Mouse (Mus musculus) yolk sac, embryonic 10.5 days (tissue): ENCODE results near the gene Pan2.
A peak's percentile ranks its signal among the peaks of the same experiment; 100 is the strongest.

Source experiments
- DNase-seq: peaks from one replicate; pipeline ENCODE4 v3.0.0-alpha.2; 2017; ENCODE audit warnings: low spot score

Pan2 gene

DNA sequence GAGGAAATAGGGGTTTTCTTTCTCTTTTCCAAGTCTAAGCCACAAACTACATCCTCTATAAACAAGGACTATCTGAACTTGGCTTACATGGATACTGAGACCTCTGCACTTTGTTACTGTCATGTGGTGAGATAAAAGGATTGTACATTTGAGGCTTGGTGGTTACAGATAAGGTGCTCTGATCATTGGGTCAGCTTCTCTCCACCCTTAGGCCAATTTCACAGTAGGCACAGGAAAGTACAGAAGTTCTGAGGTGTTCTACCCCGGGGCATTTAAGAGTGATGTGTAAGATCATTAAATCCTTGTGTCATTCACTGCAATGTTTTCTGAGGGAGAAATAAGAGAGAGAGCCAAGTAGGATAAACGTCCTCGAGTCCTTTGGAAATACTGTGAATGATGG is 33.5 kb downstream of the Pan2 start:
- DNase-seq = no peak

DNA sequence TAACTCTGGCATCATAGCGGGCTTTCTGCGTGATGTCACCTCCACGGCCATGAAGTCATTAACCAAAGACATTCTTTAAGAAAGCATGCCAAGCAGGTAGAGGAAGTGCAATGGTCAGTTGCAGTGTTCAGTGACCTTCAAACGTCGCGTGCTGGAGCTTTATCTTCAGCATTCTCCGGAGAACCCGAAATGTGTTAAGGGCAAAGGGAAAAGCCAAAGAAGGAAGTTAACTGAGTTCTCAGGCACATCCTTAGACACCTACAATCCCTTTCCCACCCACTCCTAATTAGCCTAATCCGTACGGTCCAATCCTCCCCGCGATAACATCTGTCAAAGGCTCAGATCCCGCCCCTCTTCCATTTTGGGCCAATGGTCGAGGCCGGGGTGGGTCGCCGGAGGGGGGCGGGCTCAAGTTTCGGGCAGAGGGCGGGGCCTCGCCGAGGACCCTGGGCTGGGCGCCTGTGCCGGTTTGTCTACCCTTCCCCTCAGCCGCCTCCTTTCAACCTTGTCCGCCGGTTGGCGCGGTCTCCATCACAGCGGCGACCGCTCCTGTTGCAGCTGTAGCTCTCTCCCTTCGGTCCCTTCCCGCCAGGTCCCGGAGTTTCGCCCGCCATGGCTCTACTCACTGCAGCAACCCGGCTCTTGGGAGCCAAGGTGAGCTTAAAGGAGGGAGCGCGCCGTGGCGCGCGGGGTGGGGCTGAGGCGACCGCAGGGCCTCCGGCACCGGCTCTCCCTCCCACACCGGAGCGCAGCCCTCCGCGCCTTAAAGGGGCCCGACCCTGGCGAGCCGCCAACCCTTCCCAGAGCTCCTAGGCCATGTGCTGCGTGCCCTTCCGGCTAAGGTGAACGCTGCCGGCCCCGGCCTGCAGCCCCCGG is 34.4 kb downstream of the Pan2 start, which contains the start of gene Cs:
Gene Cs (plus strand): TSS at position 429 of the 876 bp plus-strand sequence.
- DNase-seq = peak; percentile 98

DNA sequence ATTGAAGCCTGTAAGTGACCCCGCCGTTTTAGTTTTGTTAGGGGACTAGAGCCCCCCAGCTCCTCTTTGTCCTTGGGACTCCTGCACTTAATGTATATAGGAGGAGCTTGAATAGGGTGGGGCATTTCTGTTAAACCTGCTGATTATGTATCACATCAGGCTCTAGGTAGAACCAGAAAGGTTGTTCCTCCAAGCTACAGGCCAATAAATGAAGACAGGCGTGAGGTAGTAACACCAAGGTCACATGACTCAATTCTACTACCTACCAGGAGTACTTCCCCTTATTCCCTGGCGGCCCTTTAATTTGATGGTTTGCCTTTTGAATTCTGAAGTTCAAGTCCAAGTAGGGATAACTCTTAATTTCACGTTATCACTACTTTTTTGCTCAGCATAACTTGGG is 35.3 kb downstream of the Pan2 start:
- DNase-seq = no peak

DNA sequence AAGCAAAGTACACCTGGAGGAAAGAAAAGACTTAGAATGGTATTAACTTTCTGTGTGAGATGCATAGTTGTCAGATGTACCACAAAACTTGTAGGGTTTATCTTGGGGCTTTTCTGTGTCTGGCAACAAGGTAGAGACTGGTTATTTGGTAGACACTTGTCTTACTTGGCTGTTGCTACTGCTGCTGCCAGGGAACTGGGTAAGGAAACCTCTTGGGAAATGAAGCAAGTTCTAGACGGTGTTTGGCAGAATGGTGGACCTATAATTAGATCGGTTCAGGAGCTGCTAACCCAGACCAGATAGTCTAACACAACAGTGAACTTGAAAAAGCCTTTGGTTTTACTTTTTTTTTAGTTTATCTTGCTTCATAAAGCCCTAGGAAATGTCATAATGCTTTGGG is 35.8 kb downstream of the Pan2 start:
- DNase-seq = no peak

DNA sequence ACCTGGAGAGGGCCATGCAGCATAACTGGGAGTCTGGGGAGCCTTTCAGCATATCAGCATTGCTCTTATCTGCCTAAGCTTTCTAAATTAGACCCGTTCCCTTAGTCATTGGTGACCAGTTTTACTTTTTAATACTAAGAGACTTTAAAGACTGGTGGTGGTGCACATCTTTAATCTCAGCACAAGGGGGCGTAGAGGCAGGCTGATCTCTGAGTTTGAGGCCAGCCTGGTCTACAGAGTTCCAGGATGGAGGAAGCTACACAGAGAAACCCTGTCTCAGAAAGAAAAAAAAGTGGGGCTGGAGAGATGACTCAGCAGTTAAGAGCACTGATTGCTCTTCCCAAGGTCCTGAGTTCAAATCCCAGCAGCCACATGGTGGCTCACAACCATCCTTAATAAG is 37.1 kb downstream of the Pan2 start:
- DNase-seq = no peak

DNA sequence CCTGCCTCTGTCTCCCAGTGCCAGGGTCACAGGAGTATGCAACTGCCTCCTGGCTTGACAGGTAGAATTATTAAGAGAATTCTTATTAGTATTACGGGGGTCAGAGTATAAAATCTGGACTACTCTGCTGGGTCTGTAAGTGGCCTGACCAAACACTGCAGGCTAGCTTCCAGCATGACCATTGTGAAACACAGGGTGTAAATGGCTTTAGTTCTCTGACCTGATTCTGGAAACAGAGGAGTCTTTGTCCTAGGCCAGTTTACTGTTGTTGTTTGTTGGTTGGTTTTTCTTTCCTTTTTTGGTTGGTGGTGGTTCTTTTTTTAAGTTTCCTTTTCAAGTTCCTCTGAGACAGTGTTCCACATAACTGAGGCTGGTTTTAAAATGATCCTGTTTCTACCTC is 40.3 kb downstream of the Pan2 start:
- no peak for DNase-seq

DNA sequence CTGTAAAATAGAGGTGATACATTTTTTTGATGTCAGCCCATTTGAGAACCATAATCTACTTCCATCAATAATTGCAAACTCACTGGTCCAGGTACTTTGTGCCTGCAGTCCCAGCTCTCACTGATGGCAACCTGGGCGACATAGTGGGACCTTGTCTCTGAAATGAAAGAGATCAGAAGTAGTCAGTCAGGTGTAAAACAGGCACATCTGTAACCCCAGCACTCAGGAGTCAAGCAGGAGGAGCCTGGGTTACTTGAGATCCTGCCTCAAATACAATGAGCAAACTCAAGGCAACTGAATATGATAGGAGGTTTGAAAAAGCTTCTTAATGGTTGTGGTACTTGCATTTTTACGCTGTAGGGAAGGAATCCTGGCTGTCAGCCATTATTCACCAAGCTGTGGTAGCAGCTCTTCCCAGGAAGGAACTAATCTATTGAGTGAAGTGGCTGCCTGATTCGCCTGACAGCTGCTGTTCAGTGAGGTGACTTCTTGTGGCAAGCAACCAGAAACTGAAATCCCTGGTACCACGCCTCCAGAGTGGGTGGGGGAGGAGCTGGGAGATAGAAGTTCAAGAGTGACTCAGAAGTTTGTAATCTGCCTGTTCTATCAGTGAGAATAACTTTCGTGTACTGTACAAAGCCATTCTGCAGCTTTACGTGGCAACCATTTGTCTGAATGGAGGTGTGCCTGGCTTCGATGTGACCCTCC is 41.6 kb downstream of the Pan2 start:
- DNase-seq = peak; percentile 78

DNA sequence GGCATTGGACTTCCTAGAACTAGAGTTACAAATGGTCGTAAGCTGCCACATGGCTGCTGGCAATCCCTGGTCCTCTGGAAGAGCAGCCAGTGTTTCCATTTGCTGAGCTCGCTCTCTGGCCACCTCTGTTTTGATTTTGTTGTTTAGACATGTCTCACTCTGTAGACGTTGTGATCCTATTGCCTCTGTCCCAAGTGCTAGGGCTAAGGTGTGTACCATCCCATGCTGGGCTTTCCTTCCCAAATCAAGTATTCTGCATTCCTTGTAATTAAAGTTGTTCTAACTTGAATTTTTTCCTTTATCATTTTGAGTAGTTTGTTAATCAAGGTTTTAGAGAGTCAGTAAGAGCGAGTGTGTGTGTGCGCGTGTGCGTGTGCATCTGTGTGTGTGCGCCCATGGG is 44.4 kb downstream of the Pan2 start:
- no peak for DNase-seq

DNA sequence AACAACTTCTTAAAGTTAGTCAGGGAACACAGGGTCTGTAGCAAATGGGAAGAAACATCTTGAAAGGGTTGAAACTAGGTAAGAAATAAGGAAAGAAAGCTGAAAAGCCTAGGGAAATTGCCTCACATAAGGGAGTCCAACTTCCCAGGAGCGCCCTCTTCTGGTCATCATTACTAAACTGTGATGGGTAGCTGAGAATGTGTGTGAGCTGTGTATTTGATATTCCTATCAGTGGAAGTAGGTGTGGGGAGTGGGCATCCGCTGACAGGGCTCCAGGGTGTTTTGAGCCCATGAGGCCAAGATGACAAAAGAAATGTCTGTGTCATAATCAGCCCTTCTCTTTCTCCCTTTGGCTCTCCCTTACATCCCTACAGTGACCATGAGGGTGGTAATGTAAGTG is 55.7 kb downstream of the Pan2 start:
- DNase-seq = no peak

DNA sequence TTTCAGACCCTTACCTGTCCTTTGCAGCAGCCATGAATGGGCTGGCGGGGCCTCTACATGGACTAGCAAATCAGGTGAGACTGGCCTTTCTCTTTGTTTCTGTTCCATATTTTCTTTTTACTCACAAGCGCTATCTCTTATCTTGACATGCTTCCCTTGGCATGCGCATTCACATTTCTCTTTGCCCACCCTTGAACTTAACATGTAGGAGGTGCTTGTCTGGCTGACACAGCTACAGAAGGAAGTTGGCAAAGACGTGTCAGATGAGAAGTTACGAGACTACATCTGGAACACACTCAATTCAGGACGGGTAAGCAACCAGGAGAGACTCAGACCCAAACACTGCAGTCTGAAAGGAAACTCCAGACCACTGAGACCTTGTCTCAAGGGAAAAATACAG is 56.1 kb downstream of the Pan2 start:
- no peak for DNase-seq

DNA sequence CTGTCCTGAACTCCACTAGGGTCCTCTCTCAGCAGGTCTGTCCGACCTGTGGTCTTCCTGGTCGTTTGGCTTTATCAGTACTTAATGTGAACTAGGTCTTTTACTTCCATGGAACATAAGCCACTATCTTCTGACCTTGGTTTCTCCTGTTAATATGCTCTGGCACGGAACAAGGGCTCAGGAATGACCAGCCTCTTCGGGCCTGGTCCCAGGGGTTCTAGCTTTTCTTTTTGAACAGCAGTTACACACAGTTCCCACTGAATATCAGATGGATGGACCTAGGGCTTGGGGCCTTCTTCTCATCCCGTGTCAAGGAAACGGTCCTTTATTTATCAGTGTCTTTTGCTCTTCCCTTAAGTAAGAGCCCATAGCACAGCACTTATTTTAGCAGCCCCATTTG is 58.7 kb downstream of the Pan2 start:
- DNase-seq = no peak

DNA sequence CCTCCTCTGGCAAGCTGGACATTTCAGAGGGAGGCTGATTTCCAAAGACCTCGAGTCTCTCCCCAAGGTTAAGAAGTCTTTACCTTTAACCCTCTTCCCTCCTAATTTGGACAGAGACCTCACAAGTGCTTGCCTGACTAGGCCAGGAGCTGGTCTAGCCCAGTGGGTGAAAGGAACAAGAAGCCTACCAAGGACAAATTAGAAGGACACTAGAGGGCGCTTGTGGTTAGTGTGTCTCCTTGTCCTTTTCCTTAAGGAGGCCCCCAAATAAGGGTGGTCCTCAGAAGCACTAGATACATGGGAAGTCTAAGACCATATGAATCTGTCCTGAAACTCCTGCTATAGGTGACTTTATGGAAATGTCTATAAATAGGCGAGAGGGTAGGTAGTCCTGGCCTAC is 59.4 kb downstream of the Pan2 start:
- no peak for DNase-seq

DNA sequence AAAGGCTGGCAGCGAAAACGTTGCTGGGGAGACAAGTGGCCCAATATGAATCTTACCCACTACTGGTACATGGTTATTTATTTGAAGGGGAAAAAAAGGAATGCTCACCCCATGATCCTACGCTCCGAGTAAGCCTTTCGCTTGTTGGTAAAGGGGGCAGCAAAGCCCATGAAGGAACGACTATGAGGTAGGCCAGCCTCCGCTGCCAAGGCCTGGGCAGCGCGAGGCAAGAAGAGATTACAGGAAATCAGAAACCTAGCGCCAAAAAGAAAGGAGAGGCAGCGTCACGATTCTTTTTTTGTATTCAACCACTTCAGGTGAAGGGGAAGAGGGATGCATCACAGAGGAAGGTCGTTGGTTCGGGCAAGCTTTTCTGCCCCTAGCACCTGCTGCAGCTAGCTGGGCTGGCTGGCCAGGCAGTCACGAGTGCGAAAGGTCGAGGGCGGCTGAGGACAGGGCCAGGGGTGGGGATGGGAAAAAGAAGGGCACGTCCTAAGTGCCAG is 64.8 kb downstream of the Pan2 start:
- no peak for DNase-seq

DNA sequence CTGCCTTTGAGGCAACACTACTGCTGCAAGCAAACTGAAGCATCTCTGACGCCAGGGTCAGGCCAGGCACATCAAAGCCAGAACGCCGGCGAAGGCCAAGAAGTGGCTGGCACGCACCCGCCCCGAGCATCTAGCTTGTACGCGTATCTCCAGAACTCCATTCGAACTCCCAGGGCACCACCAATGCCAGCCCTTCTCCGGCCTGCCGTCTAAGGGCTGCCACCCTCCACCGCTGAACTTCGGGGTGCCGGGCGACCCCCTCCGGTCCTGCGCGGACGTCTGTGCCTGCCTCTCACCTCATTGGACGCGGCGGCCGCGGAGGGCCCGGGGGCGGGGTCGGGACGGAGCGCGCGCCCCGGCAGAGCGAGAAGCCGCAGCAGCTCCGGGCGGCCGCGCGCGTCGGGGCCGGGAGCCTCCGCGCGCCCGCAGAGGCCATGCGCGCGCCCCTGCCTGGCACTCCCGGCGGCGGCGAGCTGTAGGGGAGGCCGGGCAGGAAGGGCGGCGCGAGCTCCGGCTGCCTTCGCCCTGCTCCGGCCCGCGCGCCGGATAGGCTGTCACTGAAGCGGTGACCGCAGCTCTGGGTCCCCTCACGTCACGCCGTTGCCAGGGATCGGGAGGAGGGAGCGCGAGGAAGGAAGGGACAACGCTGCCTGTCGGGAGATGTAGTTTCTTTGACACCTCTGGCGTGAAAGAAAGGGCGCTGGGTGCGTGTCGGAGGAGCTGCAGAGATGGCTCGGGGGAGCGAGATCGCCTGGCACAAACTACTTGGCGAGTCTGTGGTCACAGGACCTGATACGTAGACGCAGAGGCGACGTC is 65.5 kb downstream of the Pan2 start, which contains the start of gene Coq10a:
Gene Coq10a (minus strand): TSS at position 596 of the 816 bp plus-strand sequence.
- DNase-seq = peak; percentile 90

DNA sequence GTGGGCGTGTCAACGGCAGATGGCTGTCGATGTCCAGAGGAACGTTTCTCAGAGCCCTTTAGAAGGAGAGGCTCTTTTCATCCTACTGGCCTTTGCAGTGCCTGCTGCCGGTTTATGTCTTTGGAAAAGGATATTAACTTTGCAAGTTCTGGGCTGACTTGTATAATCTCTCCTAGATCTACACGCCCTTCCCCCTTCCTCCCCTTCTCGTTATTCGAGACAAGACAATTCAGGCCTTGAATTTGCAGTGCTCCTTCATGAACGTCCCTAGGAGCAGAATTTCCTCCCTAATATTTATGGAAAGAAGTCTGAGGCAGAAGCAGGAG is 66.0 kb downstream of the Pan2 start:
- DNase-seq = no peak

DNA sequence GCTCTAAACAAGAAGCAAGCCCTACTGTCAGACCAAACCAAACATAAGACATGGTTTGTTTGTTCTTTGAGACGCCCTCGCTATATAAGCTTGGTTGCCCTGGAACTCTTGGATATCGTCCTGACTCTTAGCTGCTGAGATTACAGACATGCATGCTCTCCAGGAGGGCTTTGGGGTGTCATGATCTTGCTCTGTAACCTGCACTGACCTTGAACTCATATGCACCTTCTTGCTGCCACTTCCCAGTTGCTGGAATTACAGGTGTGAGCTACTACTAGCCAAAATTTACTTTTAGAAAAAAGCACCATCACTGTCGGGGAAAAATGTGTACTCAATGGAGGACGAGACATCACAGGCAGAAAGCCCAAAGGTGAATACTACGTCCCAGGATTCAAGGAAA is 66.5 kb downstream of the Pan2 start:
- no peak for DNase-seq

DNA sequence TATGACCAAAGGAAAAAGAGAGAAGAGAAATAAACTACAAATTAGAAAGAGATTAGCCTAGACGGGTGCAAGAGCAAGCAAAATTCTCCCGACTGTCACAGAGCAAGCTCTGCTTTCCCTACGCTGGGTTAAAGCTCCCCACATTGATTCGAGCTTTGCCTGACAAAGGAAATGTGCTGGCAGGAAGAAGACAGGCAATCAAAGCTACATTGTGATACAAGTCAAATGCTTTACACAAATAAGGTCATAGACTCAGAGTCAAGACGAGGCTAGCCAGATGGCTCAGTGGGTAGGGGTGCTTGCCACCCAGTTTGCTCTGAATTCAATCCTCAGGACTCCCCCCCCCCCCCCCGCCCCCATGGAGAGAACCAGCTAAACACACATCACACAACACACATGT is 66.9 kb downstream of the Pan2 start:
- no peak for DNase-seq

DNA sequence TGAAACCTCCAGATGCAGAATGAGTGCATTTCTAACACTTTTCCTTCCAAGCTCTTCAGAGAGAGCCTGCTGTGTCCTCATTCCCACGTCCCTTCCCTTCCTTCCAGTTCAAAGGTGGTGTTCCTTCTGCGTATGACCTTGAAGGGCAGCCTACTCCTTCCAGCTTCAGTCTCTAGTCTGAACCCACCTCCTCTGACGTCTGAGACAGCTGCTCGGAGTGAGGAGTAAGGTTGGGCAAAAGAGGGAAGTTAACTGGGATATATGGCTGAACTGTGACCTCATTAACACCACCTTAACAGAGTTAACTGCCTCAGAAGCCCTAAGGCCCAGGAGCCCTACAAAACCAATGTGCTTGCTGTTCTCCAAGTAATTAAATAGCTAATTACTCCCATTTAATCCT is 67.5 kb downstream of the Pan2 start:
- no peak for DNase-seq
